Mouse (Mus musculus): ENCODE results near the gene Col4a3bp. TPM values are rescaled to one million over a fixed set of nuclear protein-coding genes. Genes with fewer than 3 reads are reported as not detected.

Col4a3bp gene
- polyA plus RNA-seq, 1 experiment = 13.6 TPM

DNA sequence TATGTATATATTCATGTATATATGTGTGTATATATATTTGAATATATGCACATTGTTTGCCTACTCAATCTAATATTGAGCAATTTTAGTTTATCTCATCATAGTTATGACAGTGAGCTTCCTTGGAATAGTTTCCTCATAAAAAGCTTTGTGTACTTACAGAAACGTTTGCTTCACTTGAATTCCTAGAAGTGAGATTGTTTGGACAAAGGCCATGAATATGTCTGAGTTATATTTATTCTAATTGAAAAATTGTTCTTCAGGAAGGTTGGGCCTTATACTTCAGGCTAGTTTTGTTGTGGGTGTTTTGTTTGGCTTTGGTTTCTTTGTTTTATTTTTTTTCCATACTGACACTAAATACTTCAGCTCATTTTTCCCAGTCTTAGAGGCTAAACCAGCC is 78.5 kb downstream of the Col4a3bp start:
- Histone ChIP-seq H3K4me1 (ENCODE audit: control insufficient read depth, insufficient read depth, low read length) (no peaks in the 10 kb centered on the region), H3K4me3 (ENCODE audit: insufficient read depth, low read depth, low read length) (no peak overlapping the region), H3K36me3 (ENCODE audit: control insufficient read depth, insufficient read depth, low read length) (peaks cover 2% of the 10 kb centered on the region), H3K27me3 (replicated peaks; ENCODE audit: control insufficient read depth, insufficient read depth, low read length) (no peaks in the 10 kb centered on the region), H3K27ac (ENCODE audit: insufficient read depth, low read depth, low read length) (no peak overlapping the region)
- TF ChIP-seq CTCF (conservative IDR thresholded peaks at IDR 0.05; ENCODE audit: insufficient read depth, insufficient read length, low read depth, low read length) = no peak
- no peak for DNase-seq
- 19% methylated on average over 1 of the region's 1 CpGs for WGBS

DNA sequence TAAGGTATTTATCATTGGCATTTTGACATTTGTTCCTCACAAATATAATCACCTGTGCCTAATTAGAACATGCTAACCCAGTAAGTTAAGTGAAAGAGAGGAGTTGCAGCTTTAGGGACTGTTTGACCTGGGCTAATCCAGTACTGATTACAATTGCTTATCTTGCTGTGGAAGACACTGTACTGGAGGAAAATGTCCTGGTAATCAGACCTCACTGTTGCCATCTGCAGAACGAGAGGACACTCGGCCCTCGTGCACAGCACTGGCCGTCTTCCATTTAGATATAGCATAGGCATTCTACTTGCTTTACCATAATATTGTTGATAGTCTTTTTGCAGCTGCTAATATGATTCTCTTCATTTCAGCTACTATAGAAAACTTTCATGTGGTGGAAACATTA is 88.0 kb downstream of the Col4a3bp start:
- H3K36me3 ChIP-seq (ENCODE audit: control insufficient read depth, insufficient read depth, low read length) = peaks cover 11% of the 10 kb centered on the region
- 97% methylated on average over 4 of the region's 4 CpGs for WGBS
- no peaks in the 10 kb centered on the region for H3K27me3 ChIP-seq (replicated peaks; ENCODE audit: control insufficient read depth, insufficient read depth, low read length)
- H3K4me1 ChIP-seq (ENCODE audit: control insufficient read depth, insufficient read depth, low read length) = no peaks in the 10 kb centered on the region
- H3K4me3 ChIP-seq (ENCODE audit: insufficient read depth, low read depth, low read length) = no peak overlapping the region
- TF ChIP-seq POLR2A (IDR thresholded peaks at IDR 0.05; ENCODE audit: low read depth, low read length) = no peak
- no peak for TF ChIP-seq CTCF (conservative IDR thresholded peaks at IDR 0.05; ENCODE audit: insufficient read depth, insufficient read length, low read depth, low read length)
- no peak overlapping the region for H3K27ac ChIP-seq (ENCODE audit: insufficient read depth, low read depth, low read length)
- DNase-seq = no peak

DNA sequence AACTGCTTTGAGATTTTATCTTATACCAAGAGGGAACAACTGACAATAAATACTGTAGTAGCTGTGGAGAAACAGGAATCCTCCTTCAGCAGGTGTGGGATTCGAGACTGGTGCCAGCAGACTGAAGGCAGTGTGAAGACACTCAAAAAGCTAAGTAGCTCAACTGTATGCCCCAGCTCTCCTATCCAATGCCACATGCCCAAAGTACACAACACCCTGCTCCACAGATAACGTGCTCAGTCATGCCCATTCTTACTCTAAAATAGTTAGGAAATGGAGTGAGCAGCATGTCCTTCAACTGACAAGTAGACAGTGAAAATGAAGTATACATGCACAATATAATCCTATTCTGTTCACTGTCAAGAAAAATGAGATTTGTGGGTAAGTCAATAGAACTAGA is 101.8 kb downstream of the Col4a3bp start:
- Histone ChIP-seq H3K36me3 (ENCODE audit: control insufficient read depth, insufficient read depth, low read length) (no peaks in the 10 kb centered on the region; the same call in none of the 2 replicates), H3K4me1 (ENCODE audit: control insufficient read depth, insufficient read depth, low read length) (no peaks in the 10 kb centered on the region), H3K27ac (ENCODE audit: insufficient read depth, low read depth, low read length) (no peak overlapping the region), H3K27me3 (replicated peaks; ENCODE audit: control insufficient read depth, insufficient read depth, low read length) (no peaks in the 10 kb centered on the region), H3K4me3 (ENCODE audit: insufficient read depth, low read depth, low read length) (no peak overlapping the region)
- no peak for DNase-seq
- TF ChIP-seq POLR2A (IDR thresholded peaks at IDR 0.05; ENCODE audit: low read depth, low read length) = no peak
- no peak for TF ChIP-seq CTCF (conservative IDR thresholded peaks at IDR 0.05; ENCODE audit: insufficient read depth, insufficient read length, low read depth, low read length)
- WGBS = 69% methylated on average over 2 of the region's 2 CpGs

GRCm38 (mm10) chr13:96645822-96646221 is 103.4 kb downstream of the Col4a3bp start:
- peaks cover 4% of the 10 kb centered on the region for H3K36me3 ChIP-seq (ENCODE audit: control insufficient read depth, insufficient read depth, low read length)
- H3K4me3 ChIP-seq (ENCODE audit: insufficient read depth, low read depth, low read length) = no peak overlapping the region
- H3K27me3 ChIP-seq (replicated peaks; ENCODE audit: control insufficient read depth, insufficient read depth, low read length) = no peaks in the 10 kb centered on the region
- 65% methylated on average over 5 of the region's 5 CpGs for WGBS
- no peak overlapping the region for H3K27ac ChIP-seq (ENCODE audit: insufficient read depth, low read depth, low read length)
- DNase-seq = no peak
- no peaks in the 10 kb centered on the region for H3K4me1 ChIP-seq (ENCODE audit: control insufficient read depth, insufficient read depth, low read length)
- no peak for TF ChIP-seq POLR2A (IDR thresholded peaks at IDR 0.05; ENCODE audit: low read depth, low read length)
- TF ChIP-seq CTCF (conservative IDR thresholded peaks at IDR 0.05; ENCODE audit: insufficient read depth, insufficient read length, low read depth, low read length) = no peak

DNA sequence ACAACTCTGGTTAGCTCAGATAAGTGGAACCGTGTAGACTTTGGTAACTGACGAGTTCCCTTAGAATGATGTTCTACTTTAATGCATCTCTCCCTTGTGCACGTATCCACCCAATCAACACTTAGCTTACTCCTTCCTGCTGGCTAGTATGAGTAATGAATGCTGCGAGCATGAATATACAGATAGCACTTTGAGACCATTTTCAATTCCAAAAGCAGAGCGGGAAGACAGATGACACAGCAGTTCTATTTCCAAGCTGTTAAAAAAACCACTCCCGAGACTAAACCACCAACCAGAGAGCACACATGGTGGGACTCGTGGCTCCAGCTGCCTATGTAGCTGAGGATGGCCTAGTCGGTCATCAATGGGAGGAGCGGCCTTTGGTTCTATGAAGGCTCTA is 110.6 kb downstream of the Col4a3bp start:
- no peak overlapping the region for H3K4me3 ChIP-seq (ENCODE audit: insufficient read depth, low read depth, low read length)
- H3K27me3 ChIP-seq (replicated peaks; ENCODE audit: control insufficient read depth, insufficient read depth, low read length) = no peaks in the 10 kb centered on the region
- 85% methylated on average over 9 of the region's 9 CpGs for WGBS
- no peak overlapping the region for H3K27ac ChIP-seq (ENCODE audit: insufficient read depth, low read depth, low read length)
- no peak for DNase-seq
- H3K36me3 ChIP-seq (ENCODE audit: control insufficient read depth, insufficient read depth, low read length) = peaks cover 12% of the 10 kb centered on the region
- H3K4me1 ChIP-seq (ENCODE audit: control insufficient read depth, insufficient read depth, low read length) = no peaks in the 10 kb centered on the region
- TF ChIP-seq POLR2A (IDR thresholded peaks at IDR 0.05; ENCODE audit: low read depth, low read length) (no peak), CTCF (conservative IDR thresholded peaks at IDR 0.05; ENCODE audit: insufficient read depth, insufficient read length, low read depth, low read length) (no peak)

DNA sequence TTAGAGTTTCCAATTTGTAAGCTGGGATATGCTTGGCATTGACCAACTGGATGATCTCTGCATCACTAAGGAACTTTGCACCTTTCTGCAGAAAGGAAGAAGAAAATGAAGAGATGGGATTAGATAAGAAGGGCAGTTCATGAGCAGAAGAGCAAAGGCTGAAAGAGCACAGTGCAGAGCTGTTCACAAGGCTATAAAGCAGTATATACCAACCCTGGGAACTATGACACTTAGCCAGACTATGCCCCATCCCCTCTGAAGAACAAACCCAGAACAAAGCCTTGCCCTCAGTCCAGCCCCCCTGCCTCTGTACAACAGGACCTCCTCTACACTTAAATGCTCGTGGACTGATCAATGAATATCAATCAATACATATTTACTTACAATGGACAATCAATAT is 114.3 kb downstream of the Col4a3bp start:
- peaks cover 19% of the 10 kb centered on the region for H3K36me3 ChIP-seq (ENCODE audit: control insufficient read depth, insufficient read depth, low read length)
- TF ChIP-seq CTCF (conservative IDR thresholded peaks at IDR 0.05; ENCODE audit: insufficient read depth, insufficient read length, low read depth, low read length) (no peak), POLR2A (IDR thresholded peaks at IDR 0.05; ENCODE audit: low read depth, low read length) (no peak)
- 92% methylated on average over 1 of the region's 1 CpGs for WGBS
- no peak for DNase-seq
- no peaks in the 10 kb centered on the region for H3K4me1 ChIP-seq (ENCODE audit: control insufficient read depth, insufficient read depth, low read length)
- H3K4me3 ChIP-seq (ENCODE audit: insufficient read depth, low read depth, low read length) = no peak overlapping the region
- H3K27ac ChIP-seq (ENCODE audit: insufficient read depth, low read depth, low read length) = no peak overlapping the region
- no peaks in the 10 kb centered on the region for H3K27me3 ChIP-seq (replicated peaks; ENCODE audit: control insufficient read depth, insufficient read depth, low read length)

GRCm38 (mm10) chr13:96658936-96659335 is 116.5 kb downstream of the Col4a3bp start:
- no peaks in the 10 kb centered on the region for H3K27me3 ChIP-seq (replicated peaks; ENCODE audit: control insufficient read depth, insufficient read depth, low read length)
- no peak for TF ChIP-seq CTCF (conservative IDR thresholded peaks at IDR 0.05; ENCODE audit: insufficient read depth, insufficient read length, low read depth, low read length)
- no peak for TF ChIP-seq POLR2A (IDR thresholded peaks at IDR 0.05; ENCODE audit: low read depth, low read length)
- H3K36me3 ChIP-seq (ENCODE audit: control insufficient read depth, insufficient read depth, low read length) = peaks cover 27% of the 10 kb centered on the region
- 79% methylated on average over 7 of the region's 7 CpGs for WGBS
- no peak for DNase-seq
- no peak overlapping the region for H3K27ac ChIP-seq (ENCODE audit: insufficient read depth, low read depth, low read length)
- H3K4me1 ChIP-seq (ENCODE audit: control insufficient read depth, insufficient read depth, low read length) = no peaks in the 10 kb centered on the region
- H3K4me3 ChIP-seq (ENCODE audit: insufficient read depth, low read depth, low read length) = no peak overlapping the region
